Mouse (Mus musculus) bone marrow, adult 2 months (tissue): Measurements from ENCODE around the gene Creld1.

ENCODE experiments used
- CTCF ChIP-seq: fragments of 200-500 bp; IDR thresholded peaks from 2 replicates; pipeline ENCODE4 v1.5.1; 2011; ENCODE audit warnings: low read length, control low read depth; ENCODE audit not compliant: control insufficient read depth, insufficient read depth
- POLR2A ChIP-seq: fragments of 200-500 bp; IDR thresholded peaks from 2 replicates; pipeline ENCODE4 v1.6.1; 2011; ENCODE audit warnings: low read depth, mild to moderate bottlenecking, control low read depth, low read length, borderline replicate concordance; ENCODE audit not compliant: control insufficient read depth

- TF ChIP-seq POLR2A = no peak
- no peak for TF ChIP-seq CTCF
Measured at GRCm38 (mm10) chr6:113482477-113483099, 509 bp upstream of the Creld1 start.
